ENCODE assay signal across 8 mouse cellular contexts in the genomic region with DNA sequence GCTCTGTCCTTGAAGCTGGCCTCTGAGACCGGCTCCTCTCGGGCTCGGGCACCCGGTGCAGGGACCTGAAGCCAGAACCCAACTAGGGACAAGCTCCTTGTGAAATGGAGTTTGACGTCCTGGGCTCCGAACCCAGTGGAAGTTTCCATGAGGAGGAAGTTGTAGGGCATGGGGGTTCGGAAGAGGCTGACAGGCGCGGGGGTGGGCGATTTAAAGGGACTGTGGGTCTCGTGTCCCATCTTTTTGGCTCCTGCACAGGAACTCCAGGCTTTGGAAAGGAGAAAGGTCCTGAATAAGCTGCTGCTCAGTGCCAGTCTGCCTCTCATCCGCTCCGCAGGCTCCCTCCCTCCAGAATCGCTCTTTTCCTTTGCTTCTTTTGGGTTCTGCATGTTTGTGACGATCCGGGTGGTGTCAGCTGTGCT. TPM values are rescaled to one million over a fixed set of nuclear protein-coding genes. Genes with fewer than 3 reads are reported as not detected.
DNase-seq lines count a peak whose midpoint lies in the region; ATAC-seq and TF ChIP-seq lines count a peak whose summit lies in the region.

No protein-coding gene starts in this region.

- peak overlapping the region; percentile 67 for H3K4me3 ChIP-seq in kidney, embryonic 15.5 days (replicated peaks)
- peak overlapping the region; percentile 95 for H3K4me3 ChIP-seq in G1E (ENCODE audit: low read depth, low read length)
- peak overlapping the region; percentile 65 for H3K4me3 ChIP-seq in embryonic facial prominence, embryonic 14.5 days (ENCODE audit: low read depth, low read length)
- peak overlapping the region; percentile 64 for H3K4me3 ChIP-seq in intestine, embryonic 14.5 days (ENCODE audit: low read depth, low read length)
- peak overlapping the region; percentile 74 for H3K4me3 ChIP-seq in stomach, postnatal 0 days (ENCODE audit: low read depth, low read length)

- H3K4me2 ChIP-seq in kidney, embryonic 15.5 days = peak overlapping the region; percentile 99
- peak overlapping the region; percentile 98 for H3K4me2 ChIP-seq in embryonic facial prominence, embryonic 14.5 days (ENCODE audit: low read depth, low read length)
- peak overlapping the region; percentile 98 for H3K4me2 ChIP-seq in intestine, embryonic 14.5 days (ENCODE audit: low read length)
- H3K4me2 ChIP-seq in stomach, postnatal 0 days (replicated peaks; ENCODE audit: low read depth) = peak overlapping the region; percentile 98

- WGBS in kidney, embryonic 15.5 days = under 1% methylated on average over 16 of the region's 16 CpGs
- WGBS in embryonic facial prominence, embryonic 14.5 days = 2% methylated on average over 14 of the region's 16 CpGs
- under 1% methylated on average over 16 of the region's 16 CpGs for WGBS in intestine, embryonic 14.5 days
- WGBS in stomach, postnatal 0 days = under 1% methylated on average over 16 of the region's 16 CpGs

- peak; percentile 9 for ATAC-seq in kidney, embryonic 15.5 days (replicated peaks; ENCODE audit: low FRiP score)
- ATAC-seq in G1E (ENCODE audit: extremely low read depth, insufficient number of reproducible peaks, low FRiP score, poor library complexity, severe bottlenecking) = no peak
- ATAC-seq in embryonic facial prominence, embryonic 14.5 days (ENCODE audit: low read depth) = no peak; the same call in 1 of the 2 replicates
- ATAC-seq in intestine, embryonic 14.5 days (replicated peaks; ENCODE audit: low FRiP score, low TSS enrichment, low read depth) = peak; percentile 41
- peak; percentile 8; the same call in 1 of the 2 replicates for ATAC-seq in stomach, postnatal 0 days (ENCODE audit: low FRiP score, low TSS enrichment)

- peaks cover 21% of the 10 kb centered on the region for H3K4me1 ChIP-seq in kidney, embryonic 15.5 days
- H3K4me1 ChIP-seq in G1E (ENCODE audit: insufficient read depth, low read depth, low read length) = peaks cover 28% of the 10 kb centered on the region
- peaks cover 8% of the 10 kb centered on the region; the same call in 1 of the 2 replicates for H3K4me1 ChIP-seq in embryonic facial prominence, embryonic 14.5 days (ENCODE audit: control insufficient read depth, insufficient read depth, low read length)
- H3K4me1 ChIP-seq in intestine, embryonic 14.5 days (replicated peaks; ENCODE audit: control insufficient read depth, insufficient read depth, low read length) = peaks cover 7% of the 10 kb centered on the region; the same call in 1 of the 2 replicates
- no peaks in the 10 kb centered on the region for H3K4me1 ChIP-seq in stomach, postnatal 0 days (replicated peaks; ENCODE audit: control insufficient read depth, insufficient read depth)

- no peak for DNase-seq in kidney, postnatal 10 days
- peak; percentile 12 for DNase-seq in G1E (ENCODE audit: low spot score)
- peak; percentile 14 for DNase-seq in embryonic facial prominence, embryonic 14.5 days (ENCODE audit: low spot score)
- peak; percentile 79 for DNase-seq in intestine, embryonic 14.5 days (ENCODE audit: low spot score)
- DNase-seq in lung, postnatal 36 days = peak; percentile 23
- DNase-seq in stomach, postnatal 0 days (ENCODE audit: low spot score) = no peak
- DNase-seq in urinary bladder, postnatal 36 days (ENCODE audit: low spot score in 2 of 2) = no peak

- H3K9me3 ChIP-seq in kidney, embryonic 15.5 days (replicated peaks) = no peaks in the 10 kb centered on the region
- H3K9me3 ChIP-seq in G1E (replicated peaks) = no peaks in the 10 kb centered on the region
- H3K9me3 ChIP-seq in embryonic facial prominence, embryonic 14.5 days (ENCODE audit: control insufficient read depth, low read length) = no peaks in the 10 kb centered on the region
- no peaks in the 10 kb centered on the region for H3K9me3 ChIP-seq in intestine, embryonic 14.5 days (ENCODE audit: control insufficient read depth, low read length)
- no peaks in the 10 kb centered on the region for H3K9me3 ChIP-seq in stomach, postnatal 0 days (ENCODE audit: control insufficient read depth, low read length)

- no peaks in the 10 kb centered on the region for H3K36me3 ChIP-seq in kidney, embryonic 15.5 days
- H3K36me3 ChIP-seq in G1E (replicated peaks) = no peaks in the 10 kb centered on the region
- no peaks in the 10 kb centered on the region for H3K36me3 ChIP-seq in embryonic facial prominence, embryonic 14.5 days (ENCODE audit: control insufficient read depth, insufficient read depth, low read length)
- H3K36me3 ChIP-seq in intestine, embryonic 14.5 days (ENCODE audit: control insufficient read depth, insufficient read depth, low read length) = no peaks in the 10 kb centered on the region
- no peaks in the 10 kb centered on the region for H3K36me3 ChIP-seq in stomach, postnatal 0 days (ENCODE audit: control insufficient read depth, insufficient read depth, low read length)

- no peak for TF ChIP-seq CTCF in G1E (IDR thresholded peaks at IDR 0.05; ENCODE audit: low read depth, low read length)
- TF ChIP-seq CTCF in stomach, postnatal 0 days (IDR thresholded peaks at IDR 0.05; ENCODE audit: low read depth) = no peak

- H3K27ac ChIP-seq in kidney, embryonic 15.5 days = no peak overlapping the region
- H3K27ac ChIP-seq in embryonic facial prominence, embryonic 14.5 days (replicated peaks; ENCODE audit: low read depth, low read length) = no peak overlapping the region
- no peak overlapping the region for H3K27ac ChIP-seq in intestine, embryonic 14.5 days (ENCODE audit: low read depth)
- peak overlapping the region; percentile 77; the same call in 1 of the 2 replicates for H3K27ac ChIP-seq in stomach, postnatal 0 days (replicated peaks)

- TF ChIP-seq EP300 in stomach, postnatal 0 days (optimal IDR thresholded peaks at IDR 0.05) = no peak

- H3K27me3 ChIP-seq in kidney, embryonic 15.5 days = peaks cover 35% of the 10 kb centered on the region
- no peaks in the 10 kb centered on the region for H3K27me3 ChIP-seq in G1E (ENCODE audit: insufficient read depth, low read length)
- H3K27me3 ChIP-seq in embryonic facial prominence, embryonic 14.5 days (replicated peaks; ENCODE audit: control insufficient read depth, insufficient read depth, low read length) = peaks cover 20% of the 10 kb centered on the region
- H3K27me3 ChIP-seq in intestine, embryonic 14.5 days (replicated peaks; ENCODE audit: control insufficient read depth, insufficient read depth, low read length) = peaks cover 36% of the 10 kb centered on the region
- H3K27me3 ChIP-seq in stomach, postnatal 0 days (ENCODE audit: control insufficient read depth, insufficient read depth, low read length) = no peaks in the 10 kb centered on the region

- peak overlapping the region; percentile 44 for H3K9ac ChIP-seq in kidney, embryonic 15.5 days
- H3K9ac ChIP-seq in embryonic facial prominence, embryonic 14.5 days (ENCODE audit: low read depth, low read length) = peak overlapping the region; percentile 64
- H3K9ac ChIP-seq in intestine, embryonic 14.5 days (ENCODE audit: low read length) = peak overlapping the region; percentile 47
- peak overlapping the region; percentile 68 for H3K9ac ChIP-seq in stomach, postnatal 0 days (ENCODE audit: low read length)

RNA-seq across cellular contexts. Expression of a gene that starts 1.1 kb away (rescaled TPM):
- 0.96 and 2.9 TPM in 2 replicates for polyA plus RNA-seq in kidney, embryonic 15.5 days (2015; fragmentation: Nextera tagmentation; extraction: Ambion mirVana)
- total RNA-seq in G1E (2014; fragmentation: Nextera tagmentation) (17.8 and 26.7 TPM in 2 replicates), G1E (2017) (7.0 and 9.6 TPM in 2 replicates)
- 4.4 and 6.3 TPM in 2 replicates for polyA plus RNA-seq in G1E (2012)
- 3.3 and 3.5 TPM in 2 replicates for polyA plus RNA-seq in embryonic facial prominence, embryonic 14.5 days (2014; fragmentation: Nextera tagmentation; extraction: Ambion mirVana)
- polyA plus RNA-seq in intestine, embryonic 14.5 days (2014; fragmentation: Nextera tagmentation; extraction: Ambion mirVana) = 2.0 and 2.2 TPM in 2 replicates
- 4.0 and 4.8 TPM in 2 replicates for polyA plus RNA-seq in stomach, postnatal 0 days (2015; fragmentation: Nextera tagmentation; extraction: Ambion mirVana)

Comparison
In these comparisons a context has a peak if more than half of its experiments do, and no peak if none do; other contexts are left out.
1. ATAC-seq: peak in kidney, embryonic 15.5 days (single experiment), intestine, embryonic 14.5 days (single experiment) and stomach, postnatal 0 days (single experiment); none in G1E (single experiment) and embryonic facial prominence, embryonic 14.5 days (single experiment).
2. DNase-seq: peak in G1E (single experiment), embryonic facial prominence, embryonic 14.5 days (single experiment), intestine, embryonic 14.5 days (single experiment) and lung, postnatal 36 days (single experiment); none in kidney, postnatal 10 days (single experiment), stomach, postnatal 0 days (single experiment) and urinary bladder, postnatal 36 days (0 of 2).
3. Peak in every context shown above with its lines, with median percentiles within 50 percentile points of each other: H3K4me2 ChIP-seq, H3K4me3 ChIP-seq and H3K9ac ChIP-seq.